Mouse (Mus musculus): ENCODE results near the gene Cpa1. TPM values are rescaled to one million over a fixed set of nuclear protein-coding genes. Genes with fewer than 3 reads are reported as not detected.
A peak's percentile ranks its signal among the peaks of the same experiment; 100 is the strongest.

The Cpa1 gene
- total and polyA plus RNA-seq, 2 experiments from 2014 or later, result 0.51 to 0.60 TPM

DNA sequence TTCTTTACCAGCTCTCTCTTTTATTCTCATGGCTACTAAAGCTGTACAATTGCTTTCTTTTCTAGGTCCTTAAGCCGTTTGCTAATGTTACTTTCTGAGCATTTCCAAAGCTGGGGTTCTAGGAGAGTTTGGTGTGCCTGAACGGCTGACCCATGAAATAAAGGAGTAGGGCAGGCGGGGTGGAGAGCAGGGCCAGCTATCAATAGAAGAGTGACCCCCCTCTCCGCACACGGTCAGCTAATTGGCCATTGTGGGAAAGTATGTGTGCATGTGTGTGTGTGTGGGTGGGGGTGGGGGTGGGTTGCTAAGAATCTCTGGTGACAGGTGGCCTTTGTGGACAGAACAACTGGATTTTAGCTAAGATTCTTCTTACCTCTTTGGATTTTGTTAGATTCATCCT is 27.8 kb upstream of the Cpa1 start:
- no peaks in the 10 kb centered on the region for H3K9me3 ChIP-seq (ENCODE audit: low read length)
- H3K4me1 ChIP-seq (ENCODE audit: insufficient read depth, low read length), result no peaks in the 10 kb centered on the region
- DNase-seq (ENCODE audit: low spot score) (no peak), ATAC-seq (ENCODE audit: low FRiP score) (no peak)
- H3K4me2 ChIP-seq (ENCODE audit: low read depth, low read length, poor library complexity, severe bottlenecking), result no peak overlapping the region
- no peaks in the 10 kb centered on the region for H3K27me3 ChIP-seq (ENCODE audit: insufficient read depth, low read length)
- TF ChIP-seq CTCF (IDR thresholded peaks at IDR 0.05), result no peak
- no peak overlapping the region for H3K4me3 ChIP-seq (ENCODE audit: low read depth, low read length)
- WGBS, result 52% methylated on average over 5 of the region's 5 CpGs
- H3K9ac ChIP-seq (replicated peaks; ENCODE audit: low read length, poor library complexity, severe bottlenecking), result no peak overlapping the region
- H3K36me3 ChIP-seq (ENCODE audit: insufficient read depth, low read length), result no peaks in the 10 kb centered on the region
- H3K27ac ChIP-seq (ENCODE audit: low read depth, low read length), result no peak overlapping the region

DNA sequence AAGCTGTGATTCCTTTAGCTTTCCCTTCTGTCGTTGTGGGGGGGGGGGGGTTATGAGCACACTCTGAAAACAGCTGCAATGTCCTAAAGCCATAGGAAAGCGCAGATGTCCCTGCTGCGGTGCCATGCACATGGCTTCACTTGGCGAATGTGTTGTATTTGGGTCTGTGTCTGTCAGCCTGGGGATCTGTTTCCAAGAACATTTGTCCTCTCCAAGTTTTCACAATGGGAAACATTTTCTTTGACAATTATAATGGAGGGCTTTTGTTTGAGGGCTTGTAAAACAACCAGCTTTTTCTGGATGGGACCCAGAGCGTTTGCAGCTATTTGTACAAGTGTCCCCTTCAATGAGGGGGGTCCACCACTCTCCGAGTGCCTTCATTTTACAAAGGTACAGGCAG is 24.8 kb upstream of the Cpa1 start:
- H3K4me1 ChIP-seq (ENCODE audit: insufficient read depth, low read length), result peaks cover 7% of the 10 kb centered on the region; the same call in 1 of the 2 replicates
- H3K27ac ChIP-seq (ENCODE audit: low read depth, low read length), result no peak overlapping the region
- no peaks in the 10 kb centered on the region for H3K27me3 ChIP-seq (ENCODE audit: insufficient read depth, low read length)
- ATAC-seq (ENCODE audit: low FRiP score), result no peak
- H3K4me3 ChIP-seq (ENCODE audit: low read depth, low read length), result no peak overlapping the region
- no peak overlapping the region for H3K4me2 ChIP-seq (ENCODE audit: low read depth, low read length, poor library complexity, severe bottlenecking)
- WGBS, result 70% methylated on average over 6 of the region's 6 CpGs
- no peak overlapping the region for H3K9ac ChIP-seq (replicated peaks; ENCODE audit: low read length, poor library complexity, severe bottlenecking)
- H3K9me3 ChIP-seq (ENCODE audit: low read length), result no peaks in the 10 kb centered on the region
- H3K36me3 ChIP-seq (ENCODE audit: insufficient read depth, low read length), result no peaks in the 10 kb centered on the region
- no peak for DNase-seq (ENCODE audit: low spot score)
- no peak for TF ChIP-seq CTCF (IDR thresholded peaks at IDR 0.05)

DNA sequence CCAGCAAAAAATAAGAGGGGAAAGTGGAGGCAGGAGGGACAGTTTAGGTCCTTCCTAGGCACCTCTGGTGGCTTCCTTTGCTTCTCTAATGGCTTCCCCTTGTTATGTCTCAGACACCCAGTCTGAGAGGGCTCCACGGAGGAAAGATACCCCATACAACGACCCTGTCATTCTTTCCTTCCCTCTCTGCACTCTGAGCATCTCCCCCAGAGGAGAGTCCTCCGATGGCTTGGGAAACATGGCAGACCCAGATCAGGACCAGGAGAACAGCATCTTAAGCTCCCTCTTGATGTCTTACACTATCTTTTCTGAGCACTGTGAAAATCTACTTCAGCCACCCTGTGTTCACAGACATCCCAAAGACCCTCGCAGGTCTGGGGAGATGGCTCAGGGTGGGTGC is 23.3 kb upstream of the Cpa1 start:
- no peak for ATAC-seq (ENCODE audit: low FRiP score)
- Histone ChIP-seq H3K27me3 (ENCODE audit: insufficient read depth, low read length) (no peaks in the 10 kb centered on the region), H3K9ac (replicated peaks; ENCODE audit: low read length, poor library complexity, severe bottlenecking) (no peak overlapping the region), H3K9me3 (ENCODE audit: low read length) (no peaks in the 10 kb centered on the region), H3K4me3 (ENCODE audit: low read depth, low read length) (no peak overlapping the region), H3K36me3 (ENCODE audit: insufficient read depth, low read length) (no peaks in the 10 kb centered on the region), H3K4me1 (ENCODE audit: insufficient read depth, low read length) (peaks cover 7% of the 10 kb centered on the region; the same call in 1 of the 2 replicates), H3K27ac (ENCODE audit: low read depth, low read length) (no peak overlapping the region), H3K4me2 (ENCODE audit: low read depth, low read length, poor library complexity, severe bottlenecking) (no peak overlapping the region)
- TF ChIP-seq CTCF (IDR thresholded peaks at IDR 0.05), result no peak
- no peak for DNase-seq (ENCODE audit: low spot score)
- 21% methylated on average over 4 of the region's 4 CpGs for WGBS

DNA sequence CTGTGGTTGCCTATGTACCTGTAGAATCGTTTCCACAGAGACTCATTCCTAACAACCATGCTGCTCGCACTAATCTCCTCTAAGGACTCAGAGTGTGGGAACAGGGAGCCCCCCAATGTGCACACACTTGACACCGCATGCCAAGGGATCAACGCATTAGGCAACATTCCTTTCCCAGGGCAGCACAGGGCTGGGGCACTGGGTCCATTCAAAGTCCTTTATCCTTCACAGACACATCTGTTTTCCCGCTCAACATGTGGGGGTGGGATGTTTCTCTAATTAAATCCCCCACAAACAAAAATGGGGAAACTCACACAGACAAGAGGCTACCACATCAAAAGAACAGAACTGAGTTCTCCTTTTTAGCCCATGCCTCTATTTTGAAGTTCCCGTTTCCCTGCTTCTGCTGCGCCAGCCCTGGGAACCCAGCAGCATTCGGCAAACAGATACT is 22.5 kb upstream of the Cpa1 start:
- Histone ChIP-seq H3K9ac (replicated peaks; ENCODE audit: low read length, poor library complexity, severe bottlenecking) (no peak overlapping the region), H3K27me3 (ENCODE audit: insufficient read depth, low read length) (no peaks in the 10 kb centered on the region), H3K27ac (ENCODE audit: low read depth, low read length) (no peak overlapping the region), H3K4me3 (ENCODE audit: low read depth, low read length) (no peak overlapping the region), H3K4me1 (ENCODE audit: insufficient read depth, low read length) (peaks cover 7% of the 10 kb centered on the region; the same call in 1 of the 2 replicates), H3K9me3 (ENCODE audit: low read length) (no peaks in the 10 kb centered on the region), H3K36me3 (ENCODE audit: insufficient read depth, low read length) (no peaks in the 10 kb centered on the region), H3K4me2 (ENCODE audit: low read depth, low read length, poor library complexity, severe bottlenecking) (no peak overlapping the region; the same call in 1 of the 2 replicates)
- WGBS, result 11% methylated on average over 8 of the region's 8 CpGs
- ATAC-seq (ENCODE audit: low FRiP score) (no peak), DNase-seq (ENCODE audit: low spot score) (no peak)
- TF ChIP-seq CTCF (IDR thresholded peaks at IDR 0.05), result no peak

DNA sequence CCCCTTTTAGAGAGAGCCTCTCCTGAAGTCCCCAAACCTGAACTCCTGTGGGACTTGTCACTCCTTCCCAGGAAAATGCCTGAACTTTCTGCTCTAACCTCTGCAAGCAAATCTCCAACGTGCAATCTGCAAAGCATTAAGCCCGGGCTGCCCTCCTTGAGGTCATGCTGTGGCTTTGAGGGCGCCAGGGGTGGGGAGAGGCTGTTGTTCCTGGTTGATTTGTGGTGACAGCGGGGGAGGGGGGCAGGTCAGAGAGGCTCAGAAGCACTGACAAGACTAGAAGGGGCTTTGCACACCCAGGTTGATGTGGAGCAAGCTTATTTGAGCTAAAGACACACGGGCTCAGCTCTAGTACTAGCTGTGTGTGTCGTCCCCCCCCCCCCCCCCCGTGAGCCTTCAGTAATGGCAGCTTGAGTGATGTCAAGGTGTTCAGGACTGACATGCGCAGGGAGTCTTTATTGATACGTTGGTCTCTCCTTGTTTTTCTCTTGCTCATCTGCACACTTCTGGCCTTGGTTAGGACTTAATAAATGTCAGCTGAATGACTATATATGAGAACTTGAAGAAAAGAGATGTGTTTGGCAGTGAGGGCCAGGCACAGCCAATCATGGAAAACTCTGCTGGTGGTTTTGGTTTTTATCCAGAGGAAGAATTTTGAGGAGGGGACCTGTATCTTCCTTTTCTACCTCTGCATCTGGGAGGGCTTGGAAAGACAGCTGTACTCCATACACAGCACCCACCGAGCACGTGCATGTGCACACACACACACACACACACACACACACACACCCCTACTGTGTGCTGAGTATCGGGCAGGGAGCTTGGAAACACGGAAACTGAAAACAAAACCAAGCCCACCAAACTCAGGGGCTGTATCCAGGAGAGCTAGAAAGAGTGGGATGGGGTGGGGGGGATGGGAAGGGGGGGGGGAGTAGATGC is 21.7 kb upstream of the Cpa1 start:
- peak overlapping the region; percentile 50 for H3K4me2 ChIP-seq (ENCODE audit: low read depth, low read length, poor library complexity, severe bottlenecking)
- WGBS, result 7% methylated on average over 13 of the region's 13 CpGs
- no peaks in the 10 kb centered on the region for H3K27me3 ChIP-seq (ENCODE audit: insufficient read depth, low read length)
- H3K4me1 ChIP-seq (ENCODE audit: insufficient read depth, low read length), result peaks cover 7% of the 10 kb centered on the region; the same call in 1 of the 2 replicates
- TF ChIP-seq CTCF (IDR thresholded peaks at IDR 0.05), result no peak
- no peaks in the 10 kb centered on the region for H3K36me3 ChIP-seq (ENCODE audit: insufficient read depth, low read length)
- no peak overlapping the region for H3K9ac ChIP-seq (replicated peaks; ENCODE audit: low read length, poor library complexity, severe bottlenecking)
- no peaks in the 10 kb centered on the region for H3K9me3 ChIP-seq (ENCODE audit: low read length)
- peak overlapping the region; percentile 17; the same call in 1 of the 2 replicates for H3K4me3 ChIP-seq (ENCODE audit: low read depth, low read length)
- ATAC-seq (ENCODE audit: low FRiP score) (peak; percentile 8), DNase-seq (ENCODE audit: low spot score) (no peak)
- peak overlapping the region; percentile 73 for H3K27ac ChIP-seq (ENCODE audit: low read depth, low read length)

All from midbrain, postnatal 0 days (tissue).